Mouse (Mus musculus) kidney, adult 2 months (tissue): Measurements from ENCODE around the gene Wdr24. TPM values are rescaled to one million over a fixed set of nuclear protein-coding genes. Genes with fewer than 3 reads are reported as not detected.
A peak's percentile ranks its signal among the peaks of the same experiment; 100 is the strongest.

Experiments used
- DNase-seq: peaks from one replicate; pipeline ENCODE4 v3.0.0; 2021
- H3K27ac ChIP-seq: fragments of 200-500 bp; 2 replicates; pipeline ENCODE4 v1.5.1; 2012; ENCODE audit warnings: low read depth, low read length, control low read depth, inconsistent platforms; ENCODE audit not compliant: insufficient read depth
- H3K27me3 ChIP-seq: fragments of 200-500 bp; replicated peaks from 2 replicates; pipeline ENCODE4 v1.6.1; 2012; ENCODE audit warnings: mild to moderate bottlenecking, moderate library complexity, low read length, inconsistent platforms; ENCODE audit not compliant: control insufficient read depth, insufficient read depth
- H3K36me3 ChIP-seq: fragments of 200-500 bp; 2 replicates; pipeline ENCODE4 v1.6.1; 2012; ENCODE audit warnings: mild to moderate bottlenecking, moderate library complexity, low read length, inconsistent platforms; ENCODE audit not compliant: control insufficient read depth, insufficient read depth
- H3K4me1 ChIP-seq: fragments of 200-500 bp; 2 replicates; pipeline ENCODE4 v1.6.1; 2011; ENCODE audit warnings: low read length; ENCODE audit not compliant: control insufficient read depth, insufficient read depth
- H3K4me3 ChIP-seq: fragments of 200-500 bp; 2 replicates; pipeline ENCODE4 v1.5.1; 2011; ENCODE audit warnings: mild to moderate bottlenecking, low read depth, low read length, control low read depth; ENCODE audit not compliant: insufficient read depth
- CTCF ChIP-seq: fragments of 200-500 bp; conservative IDR thresholded peaks from 2 replicates; pipeline ENCODE4 v1.5.1; 2011; ENCODE audit warnings: low read depth, mild to moderate bottlenecking, control low read depth, low read length, moderate library complexity, mixed read lengths; ENCODE audit not compliant: insufficient read depth, insufficient read length
- POLR2A ChIP-seq: fragments of 200-500 bp; IDR thresholded peaks from one replicate; pipeline ENCODE4 v1.6.1; 2011; ENCODE audit warnings: low read depth, low read length, control low read depth
- WGBS: fragments of 180-500 bp; shearing (Covaris S2); methylation state at CpG from one replicate; pipeline ENCODE4 v1.1.7; 2018; 5-methylcytosine and 5-hydroxymethylcytosine counted together
- polyA plus RNA-seq: library from polyadenylated mRNA; depleted of rRNA; stranded (reverse); fragments of >200 nt; gene quantifications from 2 replicates; pipeline ENCODE4 v1.2.3, GENCODE M21; 2012; rRNA removed

The Wdr24 gene
- 34.9 and 42.1 TPM in 2 replicates for polyA plus RNA-seq

DNA sequence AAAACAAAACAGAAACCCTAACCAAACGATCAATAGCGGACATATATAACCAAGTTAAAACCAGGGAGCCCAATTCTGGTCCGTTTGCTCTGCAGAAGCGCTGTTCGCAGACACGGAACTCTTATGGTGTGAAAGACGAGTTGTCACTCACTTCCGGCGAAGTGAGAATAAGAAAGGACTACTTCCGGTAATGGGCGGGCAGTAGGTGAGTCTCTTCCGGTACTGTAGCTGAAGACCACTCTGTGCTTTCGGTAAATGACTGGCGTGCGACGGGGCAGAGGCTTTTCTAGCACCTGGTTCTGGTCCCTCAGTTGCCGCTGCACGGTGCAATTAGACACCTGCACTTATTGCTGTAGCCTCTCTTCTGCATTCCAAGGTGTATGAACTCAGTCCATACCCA lies at the start of gene Wdr24:
Gene Wdr24 (plus strand): TSS at position 176 of the 400 bp plus-strand sequence.
- WGBS: under 1% methylated on average over 18 of the region's 18 CpGs
- Histone ChIP-seq H3K4me3 (peak within 1 kb of the TSS; percentile 91), H3K4me1 (peaks cover 13% of the 10 kb centered on the region), H3K27ac (0 out of 2 replicates have a peak within 1 kb of the TSS, but pooled peaks have one; percentile 53), H3K27me3 (no peaks in the 10 kb centered on the region), H3K36me3 (no peaks in the 10 kb centered on the region)
- peak; percentile 89 for DNase-seq
- TF ChIP-seq CTCF (no peak), POLR2A (peak; percentile 18)

DNA sequence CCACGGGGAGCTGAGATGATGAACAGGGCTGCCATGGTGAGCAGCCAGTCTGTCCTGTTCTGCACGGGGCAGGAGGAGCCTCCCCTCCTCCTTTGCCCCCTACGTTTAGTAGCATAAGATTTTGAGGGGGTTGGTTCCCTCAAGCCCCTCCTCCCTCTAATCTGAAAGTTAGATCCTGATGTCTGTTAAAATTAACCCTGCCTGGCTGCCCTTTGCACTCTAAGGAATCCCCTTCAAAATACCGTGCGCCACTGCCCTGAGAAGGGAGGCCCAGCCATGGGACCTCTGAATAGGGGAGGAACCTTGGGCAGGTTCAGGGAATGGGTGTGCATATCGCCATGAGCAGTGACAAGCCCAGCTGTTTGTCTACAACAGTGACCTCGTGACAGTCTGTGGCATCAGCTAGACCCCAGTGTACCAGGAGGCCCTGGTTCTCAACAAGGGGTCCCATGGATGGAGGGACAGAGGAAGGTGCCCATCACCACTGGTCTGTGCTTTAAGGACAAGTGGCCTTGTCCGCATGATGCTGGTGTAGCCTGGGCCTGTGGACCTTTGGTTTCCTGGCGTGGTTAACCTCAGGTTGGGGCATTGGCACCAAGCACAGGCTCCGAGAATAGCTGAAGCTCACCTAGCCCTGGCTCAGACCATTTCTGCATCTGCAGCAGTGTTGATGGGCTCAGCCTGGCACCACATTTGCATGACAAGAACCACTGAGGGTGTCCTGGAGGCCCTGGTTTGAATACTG lies 47.9 kb upstream of the Wdr24 start:
- H3K27me3 ChIP-seq: no peaks in the 10 kb centered on the region
- no peak overlapping the region for H3K4me3 ChIP-seq
- H3K4me1 ChIP-seq: peaks cover 4% of the 10 kb centered on the region; the same call in 1 of the 2 replicates
- H3K27ac ChIP-seq: no peak overlapping the region
- TF ChIP-seq CTCF (no peak), POLR2A (no peak)
- no peaks in the 10 kb centered on the region for H3K36me3 ChIP-seq
- 43% methylated on average over 10 of the region's 10 CpGs for WGBS
- DNase-seq: peak; percentile 69

DNA sequence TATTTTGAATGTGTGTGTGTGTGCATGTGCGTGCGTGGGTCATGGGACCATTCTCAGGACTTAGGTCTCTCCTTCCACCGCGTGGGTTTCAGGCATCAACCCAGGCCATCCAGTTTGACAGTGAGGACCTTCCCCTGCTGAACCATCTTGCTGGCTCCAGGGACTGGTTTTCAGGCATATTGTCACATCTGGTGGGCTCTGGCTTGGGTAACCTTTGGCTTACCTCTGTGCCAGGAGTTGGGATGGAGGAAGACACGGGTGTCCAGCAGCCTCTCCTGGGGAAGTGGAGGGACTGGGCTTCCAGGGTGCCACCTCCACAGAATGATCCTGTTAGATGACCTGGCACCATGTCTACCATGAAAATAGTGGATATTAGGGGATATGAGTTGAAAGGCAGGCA lies 45.5 kb upstream of the Wdr24 start:
- TF ChIP-seq POLR2A (no peak), CTCF (no peak)
- WGBS: 96% methylated on average over 5 of the region's 5 CpGs
- no peak overlapping the region for H3K27ac ChIP-seq
- no peak for DNase-seq
- H3K27me3 ChIP-seq: no peaks in the 10 kb centered on the region
- H3K36me3 ChIP-seq: no peaks in the 10 kb centered on the region
- H3K4me1 ChIP-seq: peaks cover 4% of the 10 kb centered on the region; the same call in 1 of the 2 replicates
- H3K4me3 ChIP-seq: no peak overlapping the region

- no peaks in the 10 kb centered on the region for H3K4me1 ChIP-seq
- no peak overlapping the region for H3K27ac ChIP-seq
- no peak for TF ChIP-seq CTCF
- no peak for TF ChIP-seq POLR2A
- no peak for DNase-seq
- H3K4me3 ChIP-seq: no peak overlapping the region
- 70% methylated on average over 6 of the region's 6 CpGs for WGBS
- H3K36me3 ChIP-seq: no peaks in the 10 kb centered on the region
- H3K27me3 ChIP-seq: no peaks in the 10 kb centered on the region
These were observed 42.1 kb upstream of the Wdr24 start for GRCm38 (mm10) chr17:25781339-25781738.

DNA sequence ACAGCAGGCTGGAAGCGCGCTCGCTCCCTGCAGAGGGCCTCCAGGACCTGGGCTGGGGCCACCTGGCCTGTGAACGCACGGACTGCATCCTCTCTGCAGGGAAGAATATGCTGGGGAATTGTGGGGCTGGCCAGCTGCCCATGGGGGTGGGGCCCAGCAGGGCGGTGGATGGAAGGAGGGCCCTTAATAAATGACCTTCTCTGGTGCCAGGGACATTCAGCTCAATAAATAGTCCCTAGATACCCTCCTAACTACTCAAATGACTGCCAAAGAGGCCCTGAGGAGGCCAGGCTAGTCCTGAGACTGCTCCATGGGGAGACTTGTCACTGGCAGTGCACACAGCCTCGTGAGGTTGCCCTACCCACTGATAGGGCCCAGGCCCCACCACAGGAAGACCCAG lies 40.3 kb upstream of the Wdr24 start:
- H3K4me3 ChIP-seq: no peak overlapping the region
- no peaks in the 10 kb centered on the region for H3K36me3 ChIP-seq
- H3K27me3 ChIP-seq: no peaks in the 10 kb centered on the region
- H3K4me1 ChIP-seq: no peaks in the 10 kb centered on the region
- H3K27ac ChIP-seq: no peak overlapping the region
- 55% methylated on average over 7 of the region's 7 CpGs for WGBS
- TF ChIP-seq CTCF (no peak), POLR2A (no peak)
- peak; percentile 55 for DNase-seq

DNA sequence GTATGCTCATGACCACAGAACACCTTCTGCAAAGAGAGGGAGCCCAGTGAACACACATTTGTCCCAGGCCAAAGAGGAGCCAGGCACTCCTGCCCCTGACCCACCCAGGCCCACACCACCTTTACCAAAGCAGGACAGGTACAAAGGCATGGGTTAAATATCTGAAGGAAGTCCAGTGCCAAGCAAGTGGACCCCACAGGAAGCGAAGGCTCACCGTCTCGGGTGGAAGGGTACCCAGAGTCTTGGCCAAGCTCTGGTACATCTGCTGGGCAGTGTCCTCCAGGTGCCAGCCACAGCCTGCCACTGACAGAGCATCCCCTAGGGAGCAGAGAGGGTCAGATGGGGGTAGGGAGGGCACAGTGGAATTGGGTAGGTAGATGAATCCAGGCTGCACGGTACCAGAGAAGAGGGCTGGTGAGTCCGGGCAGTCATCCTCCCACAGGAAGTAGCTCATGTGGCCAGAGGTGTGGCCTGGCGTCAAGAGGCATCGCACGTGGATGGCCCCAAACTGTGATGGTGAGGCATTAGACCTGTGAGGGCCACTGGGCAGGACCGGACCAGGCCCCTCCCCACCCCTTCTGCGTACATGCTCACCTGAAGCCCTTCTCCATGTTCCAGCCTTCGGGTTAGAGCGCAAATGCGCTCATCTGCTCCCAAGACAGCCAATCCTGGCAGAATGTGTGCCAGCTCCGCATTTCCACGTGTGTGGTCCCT lies 39.4 kb upstream of the Wdr24 start:
- no peaks in the 10 kb centered on the region for H3K36me3 ChIP-seq
- WGBS: 70% methylated on average over 15 of the region's 15 CpGs
- H3K4me3 ChIP-seq: no peak overlapping the region

DNA sequence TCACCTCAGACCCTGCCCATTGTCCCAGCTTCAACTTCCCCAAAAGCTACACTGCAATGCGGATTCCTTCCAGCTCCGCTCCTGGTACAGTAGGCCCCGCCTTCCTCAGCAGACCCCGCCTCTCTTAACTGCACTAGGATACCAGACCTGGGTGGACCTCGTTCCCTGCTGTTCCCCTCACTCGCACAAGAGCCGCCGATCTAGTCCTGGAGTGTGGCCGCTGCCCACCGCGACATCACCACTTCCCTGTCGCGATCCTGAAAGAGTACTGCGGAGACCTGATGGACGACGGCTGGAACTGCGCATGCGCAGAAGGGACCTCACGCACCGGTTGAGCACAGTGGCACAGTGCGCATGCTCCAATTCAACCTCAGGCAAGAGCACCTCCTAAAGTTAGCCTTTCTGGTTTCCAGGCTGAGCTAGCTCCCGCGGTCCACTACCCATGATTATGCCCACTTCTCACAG lies 38.1 kb upstream of the Wdr24 start, which contains the start of gene Haghl:
Gene Haghl (minus strand): TSS at position 393 of the 465 bp plus-strand sequence.
- Histone ChIP-seq H3K4me3 (peak within 1 kb of the TSS; percentile 67), H3K27ac (peak within 1 kb of the TSS; percentile 46), H3K27me3 (no peaks in the 10 kb centered on the region), H3K4me1 (no peaks in the 10 kb centered on the region), H3K36me3 (no peaks in the 10 kb centered on the region)
- WGBS: under 1% methylated on average over 23 of the region's 23 CpGs
- peak; percentile 97 for DNase-seq
- 0 out of 2 replicates have a peak, but pooled peaks have one; percentile 11 for TF ChIP-seq CTCF
- TF ChIP-seq POLR2A: peak; percentile 41

More for the DNA sequence above, 39.4 kb upstream of the Wdr24 start:
- Histone ChIP-seq H3K27ac (no peak overlapping the region), H3K27me3 (no peaks in the 10 kb centered on the region), H3K4me1 (no peaks in the 10 kb centered on the region)
- TF ChIP-seq CTCF (no peak), POLR2A (no peak)
- DNase-seq: no peak
